ENCODE assay signal across 9 mouse cellular contexts in genomic region chr4:118427415-118427767, GRCm38 (mm10). TPM values are rescaled to one million over a fixed set of nuclear protein-coding genes. Genes with fewer than 3 reads are reported as not detected.
A peak's percentile ranks its signal among the peaks of the same experiment; 100 is the strongest.
DNase-seq lines count a peak whose midpoint lies in the region; ATAC-seq and TF ChIP-seq lines count a peak whose summit lies in the region.
"Had no signal": no experiment of that assay in that cellular context is flagged by ENCODE, and none has a peak within 500 bp of the region (broad histone marks: within the 10 kb centered on the region; RNA-seq: fewer than 3 reads in every experiment).

No protein-coding gene starts in this region.

- WGBS in forebrain, embryonic 15.5 days: 2% methylated on average over 5 of the region's 5 CpGs
- 7% methylated on average over 5 of the region's 5 CpGs for WGBS in liver, postnatal 0 days (ENCODE audit: insufficient replicate concordance)

- dilution Hi-C loops in CH12.LX (cut with MboI; ENCODE audit: extremely low pct_ligation_motif_present, extremely low pct_unique_long_range_greater_than_20kb, low sequenced_read_pairs): no loop called here

- no peak; the same call in 1 of the 2 replicates for ATAC-seq in forebrain, embryonic 15.5 days (replicated peaks)
- ATAC-seq in liver, postnatal 0 days: peak; percentile 8; the same call in 1 of the 2 replicates
- no peak for ATAC-seq in cerebellum, adult (ENCODE audit: insufficient number of reproducible peaks, low FRiP score, low TSS enrichment)

- peaks cover 13 to 36% of the 10 kb centered on the region in 2 experiments for H3K4me1 ChIP-seq in CH12.LX (ENCODE audit: control insufficient read depth in 1 of 2, insufficient read depth in 2 of 2)
- peaks cover 21% of the 10 kb centered on the region for H3K4me1 ChIP-seq in forebrain, embryonic 15.5 days
- H3K4me1 ChIP-seq in liver, postnatal 0 days (ENCODE audit: insufficient read depth): peaks cover 61% of the 10 kb centered on the region

- no peak for TF ChIP-seq POLR2A in CH12.LX (IDR thresholded peaks at IDR 0.05; ENCODE audit: low read depth, low read length)

- peak overlapping the region; percentile 86 for H3K4me2 ChIP-seq in CH12.LX (ENCODE audit: insufficient read depth, low read depth, poor library complexity, severe bottlenecking)
- H3K4me2 ChIP-seq in forebrain, embryonic 15.5 days (replicated peaks): peak overlapping the region; percentile 87
- peak overlapping the region; percentile 98 for H3K4me2 ChIP-seq in liver, postnatal 0 days (ENCODE audit: low read depth, low read length)

- in situ Hi-C loops in CH12.LX (cut with MboI; ENCODE audit: low pct_ligation_motif_present, low pct_unique_long_range_greater_than_20kb, low sequenced_read_pairs): no loop called here

- peak overlapping the region; percentile 91 for H3K4me3 ChIP-seq in gastrocnemius, adult 2 months
- peak overlapping the region; percentile 68 to 92 (median 75) for H3K4me3 ChIP-seq in CH12.LX (replicated peaks in 1 of 3; ENCODE audit: low read depth in 2 of 3, low read length in 2 of 3, poor library complexity in 1 of 3)
- H3K4me3 ChIP-seq in forebrain, embryonic 15.5 days: peak overlapping the region; percentile 50
- H3K4me3 ChIP-seq in liver, postnatal 0 days (ENCODE audit: low read depth, low read length): peak overlapping the region; percentile 85

- no peak for TF ChIP-seq EP300 in CH12.LX (IDR thresholded peaks at IDR 0.05; ENCODE audit: low read length)
- no peak for TF ChIP-seq EP300 in liver, postnatal 0 days (IDR thresholded peaks at IDR 0.05; ENCODE audit: low read depth)

- no peak for TF ChIP-seq RAD21 in CH12.LX (IDR thresholded peaks at IDR 0.05; ENCODE audit: low read depth, low read length)

- intact Hi-C loops in gastrocnemius, adult 2 months (cut with DNase I): loop anchor here (5.0 kb wide), 1 partner anchor 140 kb away; no protein-coding TSS in a partner anchor
- intact Hi-C loops in gastrocnemius, postnatal 36 days (cut with DNase I): no loop called here

- no peaks in the 10 kb centered on the region for H3K27me3 ChIP-seq in CH12.LX (replicated peaks)
- no peaks in the 10 kb centered on the region for H3K27me3 ChIP-seq in forebrain, embryonic 15.5 days
- H3K27me3 ChIP-seq in liver, postnatal 0 days (ENCODE audit: insufficient read depth, low read length): no peaks in the 10 kb centered on the region

- H3K9me3 ChIP-seq in CH12.LX (replicated peaks; ENCODE audit: low read length): no peaks in the 10 kb centered on the region
- no peaks in the 10 kb centered on the region for H3K9me3 ChIP-seq in forebrain, embryonic 15.5 days
- H3K9me3 ChIP-seq in liver, postnatal 0 days (ENCODE audit: low read length): no peaks in the 10 kb centered on the region

- DNase-seq in gastrocnemius, adult 2 months: no peak
- DNase-seq in gastrocnemius, postnatal 36 days: no peak
- DNase-seq in CH12.LX (ENCODE audit: extremely low read depth): no peak
- no peak for DNase-seq in liver, postnatal 0 days
- DNase-seq in adrenal gland, adult 8-10 months: no peak
- no peak for DNase-seq in ovary, postnatal 14 days (ENCODE audit: low spot score)

- H3K9ac ChIP-seq in CH12.LX (ENCODE audit: insufficient read depth, low read depth): peak overlapping the region; percentile 77
- H3K9ac ChIP-seq in forebrain, embryonic 15.5 days (replicated peaks): peak overlapping the region; percentile 65
- H3K9ac ChIP-seq in liver, postnatal 0 days (replicated peaks): peak overlapping the region; percentile 90

- peaks cover 24% of the 10 kb centered on the region for H3K79me2 ChIP-seq in CH12.LX (replicated peaks; ENCODE audit: control insufficient read depth, extremely low read depth, insufficient read depth, poor library complexity, severe bottlenecking)

- peaks cover 24 to 32% of the 10 kb centered on the region in 2 experiments for H3K36me3 ChIP-seq in CH12.LX (replicated peaks in 1 of 2; ENCODE audit: control insufficient read depth in 1 of 2, insufficient read depth in 1 of 2, low read length in 1 of 2)
- H3K36me3 ChIP-seq in forebrain, embryonic 15.5 days: peaks cover 17% of the 10 kb centered on the region
- H3K36me3 ChIP-seq in liver, postnatal 0 days (replicated peaks; ENCODE audit: insufficient read depth, low read length): peaks cover 28% of the 10 kb centered on the region

- H3K27ac ChIP-seq in gastrocnemius, adult 2 months: peak overlapping the region; percentile 90
- peak overlapping the region; percentile 8; the same call in 1 of the 2 replicates for H3K27ac ChIP-seq in CH12.LX (ENCODE audit: insufficient read depth, low read depth)
- peak overlapping the region; percentile 59 for H3K27ac ChIP-seq in forebrain, embryonic 15.5 days (replicated peaks)
- H3K27ac ChIP-seq in liver, postnatal 0 days (ENCODE audit: low read depth): peak overlapping the region; percentile 93

- no peak for TF ChIP-seq CTCF in gastrocnemius, adult 2 months (IDR thresholded peaks at IDR 0.05)
- no peak for TF ChIP-seq CTCF in CH12.LX (conservative IDR thresholded peaks at IDR 0.05 in 1 of 2, IDR thresholded peaks at IDR 0.05 in 1 of 2; ENCODE audit: low read depth in 2 of 2, low read length in 2 of 2)
- TF ChIP-seq CTCF in liver, postnatal 0 days (IDR thresholded peaks at IDR 0.05; ENCODE audit: low read depth): no peak

TF ChIP-seq in CH12.LX, 34 proteins besides CTCF, POLR2A, EP300 and RAD21:
- TF ChIP-seq HCFC1 (IDR thresholded peaks at IDR 0.05; ENCODE audit: low read depth, low read length) (no peak), USF1 (IDR thresholded peaks at IDR 0.05; ENCODE audit: low read depth, low read length) (no peak), SIN3A (IDR thresholded peaks at IDR 0.05; ENCODE audit: low read length) (no peak), KAT2A (IDR thresholded peaks at IDR 0.05; ENCODE audit: insufficient replicate concordance, low read length) (0 out of 2 replicates have a peak, but pooled peaks have one; percentile 22), PAX5 (IDR thresholded peaks at IDR 0.05; ENCODE audit: low read length) (no peak), TBP (conservative IDR thresholded peaks at IDR 0.05; ENCODE audit: low read depth, low read length) (no peak), MAX (IDR thresholded peaks at IDR 0.05; ENCODE audit: low read length) (0 out of 2 replicates have a peak, but pooled peaks have one; percentile 0), UBTF (IDR thresholded peaks at IDR 0.05; ENCODE audit: low read depth, low read length) (no peak; the same call in 1 of the 2 replicates), ZNF384 (IDR thresholded peaks at IDR 0.05; ENCODE audit: low read depth, low read length) (no peak), ELF1 (IDR thresholded peaks at IDR 0.05; ENCODE audit: low read depth, low read length) (no peak), CHD1 (IDR thresholded peaks at IDR 0.05; ENCODE audit: low read depth, low read length) (no peak), USF2 (conservative IDR thresholded peaks at IDR 0.05; ENCODE audit: low read depth, low read length) (no peak)
TF ChIP-seq in CH12.LX: peak in this region for 2.

RNA-seq across cellular contexts. Expression of gene Elovl1, which starts 0.5 kb away (rescaled TPM):
- total RNA-seq in gastrocnemius, adult 2 months (2021): 1 to 10 TPM; 6.8 to 8.0 TPM
- 1 to 10 TPM; 5.8 to 7.6 TPM for total RNA-seq in gastrocnemius, postnatal 36 days (2021)
- total RNA-seq in CH12.LX (2012; rRNA removed) (45.9 and 47.1 TPM in 2 replicates), CH12.LX (2014; rRNA removed) (56.3 and 61.1 TPM in 2 replicates)
- polyA plus RNA-seq in CH12.LX (2012; ENCODE audit: insufficient read length, low read depth): 83.9 and 110 TPM in 2 replicates
- polyA plus RNA-seq in forebrain, embryonic 15.5 days (2015; fragmentation: Nextera tagmentation; extraction: Ambion mirVana): 21.3 and 21.4 TPM in 2 replicates
- 48.4 and 51.5 TPM in 2 replicates for polyA plus RNA-seq in liver, postnatal 0 days (2015; fragmentation: Nextera tagmentation; extraction: Ambion mirVana)
- total RNA-seq in adrenal gland, adult 8-10 months (2022): 100 to 1,000 TPM in 2 of 4 experiments, 10 to 100 TPM in 2; 73.8 to 108 (median 99.3) TPM

RNA-seq across cellular contexts. Expression of gene Cdc20, which starts 9.8 kb away (rescaled TPM):
- total RNA-seq in gastrocnemius, adult 2 months (2021): under 1 TPM; 0.20 to 0.23 TPM
- under 1 TPM; 0.69 to 0.97 TPM for total RNA-seq in gastrocnemius, postnatal 36 days (2021)
- total RNA-seq in CH12.LX (2012; rRNA removed): 172 and 222 TPM in 2 replicates
- total RNA-seq in CH12.LX (2014; rRNA removed): 213 and 224 TPM in 2 replicates
- polyA plus RNA-seq in CH12.LX (2012; ENCODE audit: insufficient read length, low read depth): 201 and 212 TPM in 2 replicates
- polyA plus RNA-seq in forebrain, embryonic 15.5 days (2015; fragmentation: Nextera tagmentation; extraction: Ambion mirVana): 123 and 130 TPM in 2 replicates
- 53.9 and 63.0 TPM in 2 replicates for polyA plus RNA-seq in liver, postnatal 0 days (2015; fragmentation: Nextera tagmentation; extraction: Ambion mirVana)
- total RNA-seq in adrenal gland, adult 8-10 months (2022): 1 to 10 TPM; 2.7 to 4.8 (median 3.8) TPM

RNA-seq across cellular contexts. Expression of gene Med8, which starts 18.3 kb away (rescaled TPM):
- total RNA-seq in gastrocnemius, adult 2 months (2021): 10 to 100 TPM; 36.5 to 37.9 TPM
- total RNA-seq in gastrocnemius, postnatal 36 days (2021): 10 to 100 TPM; 36.3 to 37.8 TPM
- total RNA-seq in CH12.LX (2012; rRNA removed): 109 and 121 TPM in 2 replicates
- total RNA-seq in CH12.LX (2014; rRNA removed): 152 and 156 TPM in 2 replicates
- polyA plus RNA-seq in CH12.LX (2012; ENCODE audit: insufficient read length, low read depth): 102 and 113 TPM in 2 replicates
- polyA plus RNA-seq in forebrain, embryonic 15.5 days (2015; fragmentation: Nextera tagmentation; extraction: Ambion mirVana): 115 and 122 TPM in 2 replicates
- polyA plus RNA-seq in liver, postnatal 0 days (2015; fragmentation: Nextera tagmentation; extraction: Ambion mirVana): 55.2 and 59.7 TPM in 2 replicates
- total RNA-seq in adrenal gland, adult 8-10 months (2022): 10 to 100 TPM; 61.3 to 67.6 (median 66.8) TPM

RNA-seq across cellular contexts. Expression of gene Szt2, which starts 18.3 kb away (rescaled TPM):
- total RNA-seq in gastrocnemius, adult 2 months (2021): 1 to 10 TPM; 6.0 to 9.0 TPM
- 1 to 10 TPM; 5.7 to 6.5 TPM for total RNA-seq in gastrocnemius, postnatal 36 days (2021)
- total RNA-seq in CH12.LX (2012; rRNA removed) (7.4 TPM in 2 replicates), CH12.LX (2014; rRNA removed) (2.9 and 3.2 TPM in 2 replicates)
- polyA plus RNA-seq in CH12.LX (2012; ENCODE audit: insufficient read length, low read depth): 15.1 and 18.9 TPM in 2 replicates
- 10.9 and 12.7 TPM in 2 replicates for polyA plus RNA-seq in forebrain, embryonic 15.5 days (2015; fragmentation: Nextera tagmentation; extraction: Ambion mirVana)
- polyA plus RNA-seq in liver, postnatal 0 days (2015; fragmentation: Nextera tagmentation; extraction: Ambion mirVana): 1.2 and 1.9 TPM in 2 replicates
- 10 to 100 TPM; 22.4 to 45.1 (median 31.7) TPM for total RNA-seq in adrenal gland, adult 8-10 months (2022)

RNA-seq across cellular contexts. Expression of gene Mpl, which starts 29.9 kb away (rescaled TPM):
- not detected for total RNA-seq in gastrocnemius, adult 2 months (2021)
- not detected for total RNA-seq in gastrocnemius, postnatal 36 days (2021)
- total RNA-seq in CH12.LX (2012; rRNA removed): not detected in 2 replicates
- total RNA-seq in CH12.LX (2014; rRNA removed): not detected in 2 replicates
- polyA plus RNA-seq in CH12.LX (2012; ENCODE audit: insufficient read length, low read depth): not detected in 2 replicates
- polyA plus RNA-seq in forebrain, embryonic 15.5 days (2015; fragmentation: Nextera tagmentation; extraction: Ambion mirVana): 0.08 and 0.09 TPM in 2 replicates
- 9.0 and 9.3 TPM in 2 replicates for polyA plus RNA-seq in liver, postnatal 0 days (2015; fragmentation: Nextera tagmentation; extraction: Ambion mirVana)
- total RNA-seq in adrenal gland, adult 8-10 months (2022): under 1 TPM in 1 of 4 experiments, not detected in 3; 0.15 TPM
- total RNA-seq: layer of hippocampus, postnatal 36 days had no signal

Comparison
In these comparisons a context has a peak if more than half of its experiments do, and no peak if none do; other contexts are left out.
1. H3K27ac ChIP-seq: peak in every context shown above with its lines; median percentile 93 in liver, postnatal 0 days; 90 in gastrocnemius, adult 2 months; 59 in forebrain, embryonic 15.5 days; 8 in CH12.LX.
2. RNA of gene Elovl1, which starts 0.5 kb away (total RNA-seq): 73.8 to 108 TPM in adrenal gland, adult 8-10 months and 45.9 to 61.1 TPM in CH12.LX; 6.8 to 8.0 TPM in gastrocnemius, adult 2 months and 5.8 to 7.6 TPM in gastrocnemius, postnatal 36 days; every median in the first group is over 4 times any median in the second.
3. RNA of gene Cdc20, which starts 9.8 kb away (total RNA-seq): 172 to 224 TPM in CH12.LX; 2.7 to 4.8 TPM in adrenal gland, adult 8-10 months, 0.69 to 0.97 TPM in gastrocnemius, postnatal 36 days and 0.20 to 0.23 TPM in gastrocnemius, adult 2 months; every median in the first group is over 10 times any median in the second.
4. Peak in every context shown above with its lines, with median percentiles within 50 percentile points of each other: H3K4me3 ChIP-seq, H3K4me2 ChIP-seq and H3K9ac ChIP-seq.